Comparison of ENCODE assay signal across 18 mouse cellular contexts in the genomic region with DNA sequence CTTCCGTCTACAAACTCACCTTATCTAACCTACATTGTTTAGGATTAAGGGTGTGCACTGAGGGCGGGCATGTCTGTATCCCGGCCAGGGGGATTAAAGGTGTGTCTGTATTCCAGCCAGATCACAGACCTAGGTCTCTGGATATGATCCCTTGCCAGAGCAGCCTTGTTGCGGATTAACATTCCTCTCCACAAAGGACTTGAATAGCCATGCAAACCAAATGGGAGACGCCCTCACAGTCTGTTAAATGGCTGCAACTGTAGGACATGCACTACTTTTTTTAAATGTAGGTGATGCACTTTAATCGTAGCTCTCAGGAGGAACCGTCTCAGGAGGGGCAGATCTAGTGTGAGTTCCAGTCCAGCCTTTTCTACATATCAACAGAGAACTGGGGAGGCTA.
DNase-seq lines count a peak whose midpoint lies in the region; ATAC-seq and TF ChIP-seq lines count a peak whose summit lies in the region.
"Had no signal": no experiment of that assay in that cellular context is flagged by ENCODE, and none has a peak within 500 bp of the region (broad histone marks: within the 10 kb centered on the region; RNA-seq: fewer than 3 reads in every experiment).

No protein-coding gene starts in this region.

- peaks cover 21% of the 10 kb centered on the region for H3K4me1 ChIP-seq in heart, adult 2 months (ENCODE audit: control insufficient read depth, insufficient read depth, low read length)
- H3K4me1 ChIP-seq in lung, embryonic 14.5 days (ENCODE audit: insufficient read depth), result peaks cover 26% of the 10 kb centered on the region
- peaks cover 30% of the 10 kb centered on the region for H3K4me1 ChIP-seq in embryonic facial prominence, embryonic 13.5 days

- no peak for TF ChIP-seq CTCF in heart, adult 2 months (IDR thresholded peaks at IDR 0.05)
- no peak for TF ChIP-seq CTCF in lung, embryonic 14.5 days (IDR thresholded peaks at IDR 0.05; ENCODE audit: low read depth)

- DNase-seq in heart, adult 2 months, result no peak
- DNase-seq in heart, adult 11 months, result no peak
- DNase-seq in lung, embryonic 14.5 days, result no peak
- no peak for DNase-seq in lung, postnatal 4 days
- DNase-seq in ES-CJ7 (ENCODE audit: low read depth, low spot score), result peak; percentile 93
- no peak for DNase-seq in ovary, adult 18-20 months (ENCODE audit: low spot score)
- no peak for DNase-seq in urinary bladder, postnatal 25 days (ENCODE audit: low spot score)
- DNase-seq: adrenal gland, adult 2 months; B cell, adult 2 months; cerebellum, adult 11 months; cerebellum, postnatal 14 days; kidney, postnatal 36 days; right cerebral cortex, adult 18-20 months had no signal

- no peak overlapping the region for H3K9ac ChIP-seq in heart, adult 2 months (ENCODE audit: low read depth, low read length)
- H3K9ac ChIP-seq in lung, embryonic 14.5 days, result no peak overlapping the region
- H3K9ac ChIP-seq in embryonic facial prominence, embryonic 13.5 days, result no peak overlapping the region
- H3K9ac ChIP-seq: hindbrain, embryonic 12.5 days; limb, embryonic 15.5 days had no signal

- no peaks in the 10 kb centered on the region for H3K27me3 ChIP-seq in heart, adult 2 months (ENCODE audit: control insufficient read depth, insufficient read depth, low read length)
- H3K27me3 ChIP-seq in lung, embryonic 14.5 days (ENCODE audit: insufficient read depth, low read length), result no peaks in the 10 kb centered on the region
- no peaks in the 10 kb centered on the region for H3K27me3 ChIP-seq in embryonic facial prominence, embryonic 13.5 days
- H3K27me3 ChIP-seq: limb, embryonic 15.5 days had no signal

- WGBS in heart, adult 2 months, result 50% methylated on average over 7 of the region's 7 CpGs
- 71% methylated on average over 7 of the region's 7 CpGs for WGBS in lung, embryonic 14.5 days
- WGBS in embryonic facial prominence, embryonic 13.5 days, result 69% methylated on average over 7 of the region's 7 CpGs

- no peaks in the 10 kb centered on the region for H3K79me2 ChIP-seq in heart, adult 2 months (replicated peaks; ENCODE audit: control insufficient read depth, insufficient read depth, low read length)

- H3K4me2 ChIP-seq in lung, embryonic 14.5 days, result no peak overlapping the region
- H3K4me2 ChIP-seq in embryonic facial prominence, embryonic 13.5 days, result no peak overlapping the region
- H3K4me2 ChIP-seq: hindbrain, embryonic 12.5 days; limb, embryonic 15.5 days had no signal

- no peak overlapping the region for H3K4me3 ChIP-seq in heart, adult 2 months
- H3K4me3 ChIP-seq in lung, embryonic 14.5 days (ENCODE audit: low read depth, low read length), result no peak overlapping the region
- no peak overlapping the region for H3K4me3 ChIP-seq in embryonic facial prominence, embryonic 13.5 days
- H3K4me3 ChIP-seq: hindbrain, embryonic 12.5 days; limb, embryonic 15.5 days had no signal

- H3K36me3 ChIP-seq in heart, adult 2 months (ENCODE audit: control insufficient read depth, insufficient read depth, low read length), result no peaks in the 10 kb centered on the region
- H3K36me3 ChIP-seq in lung, embryonic 14.5 days (ENCODE audit: insufficient read depth), result no peaks in the 10 kb centered on the region
- H3K36me3 ChIP-seq in embryonic facial prominence, embryonic 13.5 days, result no peaks in the 10 kb centered on the region
- H3K36me3 ChIP-seq: hindbrain, embryonic 12.5 days; limb, embryonic 15.5 days had no signal

- intact Hi-C loops in heart, adult 2 months (cut with DNase I), result no loop called here

- TF ChIP-seq EP300 in heart, adult 2 months (IDR thresholded peaks at IDR 0.05; ENCODE audit: insufficient read depth, low read depth, low read length), result no peak

- no peaks in the 10 kb centered on the region for H3K9me3 ChIP-seq in lung, embryonic 14.5 days (ENCODE audit: low read depth, low read length)
- H3K9me3 ChIP-seq in embryonic facial prominence, embryonic 13.5 days, result no peaks in the 10 kb centered on the region
- H3K9me3 ChIP-seq: G1E; hindbrain, embryonic 12.5 days; limb, embryonic 15.5 days had no signal

- no peak for ATAC-seq in lung, embryonic 14.5 days (ENCODE audit: insufficient read depth)
- no peak for ATAC-seq in embryonic facial prominence, embryonic 13.5 days (ENCODE audit: insufficient number of reproducible peaks, insufficient read depth, low FRiP score, low TSS enrichment, low read depth)
- ATAC-seq: inflammation-experienced regulatory T-cells, adult 6 months had no signal

- peak overlapping the region; percentile 12; the same call in 1 of the 2 replicates for H3K27ac ChIP-seq in heart, adult 2 months
- H3K27ac ChIP-seq in lung, embryonic 14.5 days (ENCODE audit: low read depth), result peak overlapping the region; percentile 54; the same call in 1 of the 2 replicates
- H3K27ac ChIP-seq in embryonic facial prominence, embryonic 13.5 days, result peak overlapping the region; percentile 28; the same call in 1 of the 2 replicates
- H3K27ac ChIP-seq: hindbrain, embryonic 12.5 days; limb, embryonic 15.5 days had no signal

- no peak for TF ChIP-seq POLR2A in heart, adult 2 months (IDR thresholded peaks at IDR 0.05; ENCODE audit: insufficient read depth, low read depth, low read length)
